Mouse (Mus musculus): ENCODE results near the gene Shisa5. TPM values are rescaled to one million over a fixed set of nuclear protein-coding genes. Genes with fewer than 3 reads are reported as not detected.
A peak's percentile ranks its signal among the peaks of the same experiment; 100 is the strongest.

Shisa5 gene
- polyA plus RNA-seq, 1 experiment, result 675 TPM

DNA sequence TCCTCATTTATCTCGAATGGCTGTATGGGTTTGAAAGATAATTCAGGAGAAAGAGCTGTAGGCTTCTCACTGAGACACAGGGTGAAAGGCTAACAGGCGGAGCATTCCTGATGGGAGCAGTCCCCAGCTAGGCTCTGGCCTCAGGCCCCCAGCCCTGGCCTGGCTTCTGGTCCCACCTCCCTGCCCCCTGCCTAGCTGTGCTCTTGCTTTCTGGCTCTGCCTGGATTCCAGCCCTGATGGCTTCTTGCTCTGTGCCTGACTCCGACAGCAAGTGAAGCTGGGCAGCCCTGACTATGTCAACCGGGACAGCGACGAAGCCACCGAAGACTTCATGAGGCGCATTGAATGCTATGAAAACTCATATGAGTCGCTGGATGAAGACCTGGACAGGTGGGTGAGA lies 30.3 kb upstream of the Shisa5 start:
- H3K4me1 ChIP-seq (ENCODE audit: control insufficient read depth, insufficient read depth, insufficient read length, low read length), result 0 out of 2 replicates have a peak, but pooled peaks cover 2% of the 10 kb centered on the region
- no peak overlapping the region for H3K4me3 ChIP-seq (ENCODE audit: low read depth, low read length)
- no peaks in the 10 kb centered on the region for H3K27me3 ChIP-seq (ENCODE audit: control insufficient read depth, insufficient read depth, low read length)
- peaks cover 61% of the 10 kb centered on the region for H3K36me3 ChIP-seq (ENCODE audit: control insufficient read depth, insufficient read depth, low read length)
- H3K27ac ChIP-seq (ENCODE audit: insufficient read depth, low read depth, low read length), result no peak overlapping the region
- 93% methylated on average over 9 of the region's 9 CpGs for WGBS
- no peak for TF ChIP-seq CTCF (IDR thresholded peaks at IDR 0.05; ENCODE audit: extremely low read depth, insufficient read length, insufficient replicate concordance, low read depth, low read length)
- TF ChIP-seq POLR2A (IDR thresholded peaks at IDR 0.05; ENCODE audit: low read depth, low read length), result no peak

DNA sequence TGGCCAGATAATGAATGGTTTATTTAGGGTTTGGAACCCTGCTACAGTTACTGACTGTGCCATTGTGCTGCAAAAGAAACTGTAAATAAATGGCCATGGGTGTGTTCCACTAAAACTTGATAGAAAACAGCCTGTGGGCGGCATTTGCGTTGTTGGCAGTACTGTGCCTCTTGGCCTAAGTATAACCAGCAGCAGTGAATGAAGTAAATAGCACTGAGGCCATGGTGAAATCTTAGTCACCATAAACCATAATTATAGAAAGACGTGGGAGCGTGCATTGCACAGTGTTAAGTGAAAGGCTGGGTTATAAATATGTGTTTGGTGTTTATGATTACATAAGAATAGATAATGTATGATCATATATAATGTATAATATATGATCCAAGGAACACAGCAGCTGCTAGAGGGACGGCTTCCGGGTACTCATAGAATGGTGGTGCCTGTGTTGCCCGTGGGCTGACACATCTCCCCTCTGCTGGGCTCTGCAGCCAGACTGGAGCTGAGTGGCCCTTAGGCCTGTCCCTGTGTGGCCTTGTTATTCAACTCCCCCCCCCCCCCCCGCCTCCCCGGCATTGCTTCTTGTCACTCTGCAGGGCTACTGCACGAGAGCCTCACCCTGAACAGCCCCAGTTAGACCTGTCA lies 29.2 kb upstream of the Shisa5 start:
- H3K4me1 ChIP-seq (ENCODE audit: control insufficient read depth, insufficient read depth, insufficient read length, low read length), result 0 out of 2 replicates have a peak, but pooled peaks cover 2% of the 10 kb centered on the region
- 74% methylated on average over 10 of the region's 10 CpGs for WGBS
- peaks cover 61% of the 10 kb centered on the region for H3K36me3 ChIP-seq (ENCODE audit: control insufficient read depth, insufficient read depth, low read length)
- TF ChIP-seq POLR2A (IDR thresholded peaks at IDR 0.05; ENCODE audit: low read depth, low read length) (no peak), CTCF (IDR thresholded peaks at IDR 0.05; ENCODE audit: extremely low read depth, insufficient read length, insufficient replicate concordance, low read depth, low read length) (no peak)
- no peak overlapping the region for H3K4me3 ChIP-seq (ENCODE audit: low read depth, low read length)
- H3K27ac ChIP-seq (ENCODE audit: insufficient read depth, low read depth, low read length), result no peak overlapping the region
- no peaks in the 10 kb centered on the region for H3K27me3 ChIP-seq (ENCODE audit: control insufficient read depth, insufficient read depth, low read length)

DNA sequence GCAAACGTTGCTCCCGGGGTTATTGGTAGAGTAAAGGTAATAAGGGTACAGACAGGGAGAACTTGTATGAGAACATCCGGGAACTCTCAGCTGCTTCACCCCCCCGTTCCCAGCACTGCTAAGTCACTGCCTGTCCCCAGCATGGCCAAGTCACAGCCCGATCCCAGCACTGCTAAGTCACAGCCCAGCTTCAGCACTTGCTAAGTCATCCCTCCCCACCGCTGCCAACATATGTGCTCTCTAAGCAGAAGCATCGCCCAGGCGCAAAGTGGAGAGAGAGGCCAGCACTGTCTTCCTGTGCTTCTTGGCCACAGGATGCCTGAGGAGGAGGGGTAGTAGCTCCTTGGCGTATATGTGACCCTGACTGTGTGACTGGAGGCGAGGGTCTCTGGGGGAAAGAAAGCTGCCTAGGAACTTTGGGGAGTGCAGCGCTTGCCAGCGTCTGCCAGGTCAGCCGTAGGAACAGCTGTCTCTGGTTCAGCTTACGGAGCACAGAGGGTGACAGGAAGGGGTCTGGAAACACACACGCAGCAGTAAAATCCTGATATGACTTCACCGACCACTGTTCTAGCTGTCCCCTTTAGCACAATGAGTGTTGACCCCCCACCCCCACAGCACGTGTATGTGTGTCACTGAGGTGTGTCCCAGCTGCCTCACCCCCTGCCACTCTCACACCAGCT lies 28.6 kb upstream of the Shisa5 start:
- H3K27me3 ChIP-seq (ENCODE audit: control insufficient read depth, insufficient read depth, low read length), result no peaks in the 10 kb centered on the region
- 69% methylated on average over 17 of the region's 17 CpGs for WGBS
- TF ChIP-seq CTCF (IDR thresholded peaks at IDR 0.05; ENCODE audit: extremely low read depth, insufficient read length, insufficient replicate concordance, low read depth, low read length), result no peak
- TF ChIP-seq POLR2A (IDR thresholded peaks at IDR 0.05; ENCODE audit: low read depth, low read length), result no peak
- H3K4me1 ChIP-seq (ENCODE audit: control insufficient read depth, insufficient read depth, insufficient read length, low read length), result 0 out of 2 replicates have a peak, but pooled peaks cover 2% of the 10 kb centered on the region
- peaks cover 59% of the 10 kb centered on the region for H3K36me3 ChIP-seq (ENCODE audit: control insufficient read depth, insufficient read depth, low read length)
- no peak overlapping the region for H3K27ac ChIP-seq (ENCODE audit: insufficient read depth, low read depth, low read length)
- no peak overlapping the region for H3K4me3 ChIP-seq (ENCODE audit: low read depth, low read length)

DNA sequence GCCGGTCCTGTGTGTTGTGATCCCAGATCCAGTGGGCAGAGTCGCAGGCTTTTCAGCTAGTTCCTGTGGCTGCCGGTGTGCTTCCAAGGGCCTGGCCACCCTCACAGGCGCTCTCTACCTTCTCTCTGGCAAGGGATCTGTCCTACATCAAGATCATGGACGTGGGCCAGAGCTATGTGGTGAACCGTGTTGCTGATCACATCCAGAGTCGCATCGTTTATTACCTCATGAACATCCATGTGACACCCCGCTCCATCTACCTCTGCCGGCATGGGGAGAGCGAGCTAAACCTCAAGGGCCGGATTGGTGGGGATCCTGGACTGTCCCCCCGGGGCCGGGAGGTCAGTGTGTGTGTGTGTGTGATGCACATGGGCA lies 28.1 kb upstream of the Shisa5 start:
- H3K27me3 ChIP-seq (ENCODE audit: control insufficient read depth, insufficient read depth, low read length), result no peaks in the 10 kb centered on the region
- H3K36me3 ChIP-seq (ENCODE audit: control insufficient read depth, insufficient read depth, low read length), result peaks cover 57% of the 10 kb centered on the region
- WGBS, result 87% methylated on average over 14 of the region's 14 CpGs
- TF ChIP-seq POLR2A (IDR thresholded peaks at IDR 0.05; ENCODE audit: low read depth, low read length) (no peak), CTCF (IDR thresholded peaks at IDR 0.05; ENCODE audit: extremely low read depth, insufficient read length, insufficient replicate concordance, low read depth, low read length) (no peak)
- 0 out of 2 replicates have a peak, but pooled peaks cover 2% of the 10 kb centered on the region for H3K4me1 ChIP-seq (ENCODE audit: control insufficient read depth, insufficient read depth, insufficient read length, low read length)
- no peak overlapping the region for H3K4me3 ChIP-seq (ENCODE audit: low read depth, low read length)
- no peak overlapping the region for H3K27ac ChIP-seq (ENCODE audit: insufficient read depth, low read depth, low read length)

DNA sequence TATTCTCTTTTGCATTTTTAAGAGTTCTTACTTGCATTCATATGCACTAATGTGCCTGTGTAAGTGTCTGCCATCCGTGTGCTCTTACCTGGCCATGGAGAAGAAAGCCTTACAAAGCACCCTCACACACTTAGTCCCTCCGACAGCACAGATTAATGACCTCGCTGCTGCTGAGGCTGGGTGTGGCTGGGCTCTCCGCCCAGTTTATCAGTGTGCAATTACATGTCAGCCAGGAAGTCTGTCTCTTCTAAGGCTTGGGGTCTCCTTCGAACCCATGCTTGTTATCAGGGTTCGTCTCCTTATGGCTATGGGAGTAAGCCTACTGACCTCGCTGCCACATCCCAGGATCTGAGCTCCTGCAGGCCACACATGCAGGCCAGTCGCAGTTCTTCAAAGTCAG lies 23.0 kb upstream of the Shisa5 start:
- H3K36me3 ChIP-seq (ENCODE audit: control insufficient read depth, insufficient read depth, low read length), result peaks cover 29% of the 10 kb centered on the region
- H3K27ac ChIP-seq (ENCODE audit: insufficient read depth, low read depth, low read length), result no peak overlapping the region
- H3K4me3 ChIP-seq (ENCODE audit: low read depth, low read length), result no peak overlapping the region
- WGBS, result 26% methylated on average over 8 of the region's 8 CpGs
- TF ChIP-seq POLR2A (IDR thresholded peaks at IDR 0.05; ENCODE audit: low read depth, low read length) (no peak), CTCF (IDR thresholded peaks at IDR 0.05; ENCODE audit: extremely low read depth, insufficient read length, insufficient replicate concordance, low read depth, low read length) (no peak)
- H3K27me3 ChIP-seq (ENCODE audit: control insufficient read depth, insufficient read depth, low read length), result no peaks in the 10 kb centered on the region
- peaks cover 3% of the 10 kb centered on the region; the same call in 1 of the 2 replicates for H3K4me1 ChIP-seq (ENCODE audit: control insufficient read depth, insufficient read depth, insufficient read length, low read length)

DNA sequence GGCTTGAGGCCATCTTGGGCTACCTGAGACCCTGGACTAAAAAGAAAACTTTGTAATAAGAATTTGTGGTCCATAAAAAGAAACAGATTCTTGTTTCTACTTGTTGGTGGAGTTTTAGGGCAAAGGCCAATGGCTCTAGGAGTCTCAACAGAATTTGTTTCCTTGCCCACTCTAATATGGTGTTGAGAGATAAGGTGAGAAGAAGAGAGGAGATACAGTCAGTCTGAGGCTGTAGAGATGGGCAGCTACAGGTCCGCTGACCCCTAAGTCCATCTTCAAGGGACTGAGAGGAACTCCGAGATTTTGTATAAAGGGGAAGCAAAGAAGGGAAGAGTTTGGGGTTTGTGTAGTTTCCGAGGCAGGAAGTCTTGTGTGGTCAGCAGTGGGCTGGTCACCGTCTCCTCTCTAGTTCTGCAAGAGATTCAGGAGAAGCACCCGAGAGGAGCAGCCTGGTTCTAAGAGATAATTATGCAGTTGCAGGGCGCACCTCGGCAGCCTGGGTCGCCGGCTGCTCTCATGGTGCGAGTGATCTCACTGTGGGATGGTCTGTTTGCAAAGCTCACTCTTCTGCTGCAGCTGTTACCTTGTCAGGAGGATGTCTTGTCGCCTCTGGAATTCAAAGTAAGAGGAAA lies 21.3 kb upstream of the Shisa5 start:
- no peak for TF ChIP-seq CTCF (IDR thresholded peaks at IDR 0.05; ENCODE audit: extremely low read depth, insufficient read length, insufficient replicate concordance, low read depth, low read length)
- no peak for TF ChIP-seq POLR2A (IDR thresholded peaks at IDR 0.05; ENCODE audit: low read depth, low read length)
- Histone ChIP-seq H3K27ac (ENCODE audit: insufficient read depth, low read depth, low read length) (no peak overlapping the region), H3K27me3 (ENCODE audit: control insufficient read depth, insufficient read depth, low read length) (no peaks in the 10 kb centered on the region), H3K36me3 (ENCODE audit: control insufficient read depth, insufficient read depth, low read length) (peaks cover 15% of the 10 kb centered on the region), H3K4me1 (ENCODE audit: control insufficient read depth, insufficient read depth, insufficient read length, low read length) (peaks cover 3% of the 10 kb centered on the region; the same call in 1 of the 2 replicates), H3K4me3 (ENCODE audit: low read depth, low read length) (peak overlapping the region; percentile 27)
- 78% methylated on average over 11 of the region's 11 CpGs for WGBS

DNA sequence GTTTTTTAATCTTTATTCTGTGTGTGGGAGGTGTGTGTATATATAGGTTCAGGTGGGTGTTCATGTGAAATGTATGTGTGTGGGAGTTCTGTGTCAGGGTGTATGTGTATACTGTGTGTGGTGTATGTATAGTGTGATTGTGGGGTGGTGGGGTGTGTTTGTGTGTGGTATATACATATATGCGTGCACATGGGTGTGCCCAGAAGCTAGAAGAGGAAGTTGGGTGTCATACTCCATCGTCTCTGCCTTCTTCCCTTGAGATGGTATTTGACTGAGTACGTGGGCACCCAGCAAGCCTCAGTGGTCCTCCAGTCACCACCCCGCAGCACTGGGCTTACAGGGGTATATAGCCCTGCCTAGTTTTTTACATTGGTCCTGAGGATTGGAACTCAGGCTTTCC lies 16.9 kb upstream of the Shisa5 start:
- Histone ChIP-seq H3K4me1 (ENCODE audit: control insufficient read depth, insufficient read depth, insufficient read length, low read length) (no peaks in the 10 kb centered on the region; the same call in 1 of the 2 replicates), H3K4me3 (ENCODE audit: low read depth, low read length) (no peak overlapping the region), H3K27ac (ENCODE audit: insufficient read depth, low read depth, low read length) (no peak overlapping the region; the same call in 1 of the 2 replicates), H3K27me3 (ENCODE audit: control insufficient read depth, insufficient read depth, low read length) (no peaks in the 10 kb centered on the region), H3K36me3 (ENCODE audit: control insufficient read depth, insufficient read depth, low read length) (peaks cover 29% of the 10 kb centered on the region)
- TF ChIP-seq CTCF (IDR thresholded peaks at IDR 0.05; ENCODE audit: extremely low read depth, insufficient read length, insufficient replicate concordance, low read depth, low read length) (no peak), POLR2A (IDR thresholded peaks at IDR 0.05; ENCODE audit: low read depth, low read length) (no peak)
- WGBS, result 67% methylated on average over 4 of the region's 4 CpGs
